Mouse (Mus musculus) kidney, postnatal 0 days (tissue): ENCODE measurements at regions not wholly inside any gene's neighbourhood (a gene's known extent, or its start where the extent isn't known, plus 50 kb on each side); places are given as distances from the start of the nearest gene placed in this dataset.

Experiments used
- ATAC-seq: fragments of 200-750 bp; cut with Nextera tagmentation; replicated peaks from 2 replicates; pipeline ENCODE4 v1.8.0; 2017; ENCODE audit warnings: low read depth, moderate number of reproducible peaks, moderate TSS enrichment, moderate library complexity; ENCODE audit not compliant: low FRiP score
- DNase-seq: peaks from one replicate; pipeline ENCODE4 v3.0.0-alpha.2; 2016; ENCODE audit warnings: low spot score
- H3K27ac ChIP-seq: fragments of 300-500 bp; sonication (generic); 2 replicates; pipeline ENCODE4 v1.5.1; 2014; ENCODE audit warnings: mild to moderate bottlenecking
- H3K27me3 ChIP-seq: fragments of 300-500 bp; sonication (generic); 2 replicates; pipeline ENCODE4 v1.6.1; 2014; ENCODE audit warnings: low read length, mixed read lengths; ENCODE audit not compliant: insufficient read depth
- H3K36me3 ChIP-seq: fragments of 300-500 bp; sonication (generic); 2 replicates; pipeline ENCODE4 v1.6.1; 2014; ENCODE audit warnings: low read length, mixed read lengths; ENCODE audit not compliant: insufficient read depth
- H3K4me1 ChIP-seq: fragments of 300-500 bp; sonication (generic); replicated peaks from 2 replicates; pipeline ENCODE4 v1.6.1; 2014; ENCODE audit warnings: antibody characterized with exemption, low read length, mixed read lengths; ENCODE audit not compliant: insufficient read depth
- H3K4me2 ChIP-seq: fragments of 300-500 bp; sonication (generic); 2 replicates; pipeline ENCODE4 v1.6.1; 2014; ENCODE audit warnings: mild to moderate bottlenecking, low read length, moderate library complexity, mixed read lengths
- H3K4me3 ChIP-seq: fragments of 300-500 bp; sonication (generic); replicated peaks from 2 replicates; pipeline ENCODE4 v1.5.1; 2014; ENCODE audit warnings: low read depth, low read length
- H3K9ac ChIP-seq: fragments of 300-500 bp; sonication (generic); 2 replicates; pipeline ENCODE4 v1.6.1; 2014; ENCODE audit warnings: low read depth, low read length
- H3K9me3 ChIP-seq: fragments of 300-500 bp; sonication (generic); replicated peaks from 2 replicates; pipeline ENCODE4 v1.6.1; 2016; ENCODE audit warnings: low read length, inconsistent platforms, mixed read lengths
- CTCF ChIP-seq: IDR thresholded peaks from 2 replicates; pipeline ENCODE4 v1.5.1; 2016; ENCODE audit warnings: antibody characterized with exemption, low read depth, mild to moderate bottlenecking, moderate library complexity
- WGBS: fragments of 180-500 bp; shearing (Covaris S2); extraction: QIAGEN DNeasy Blood & Tissue Kit; methylation state at CpG from one replicate; pipeline ENCODE4 v1.1.7; 2014; 5-methylcytosine and 5-hydroxymethylcytosine counted together

- 97% methylated on average over 2 of the region's 2 CpGs for WGBS
- no peak overlapping the region for H3K4me3 ChIP-seq
Observed at GRCm38 (mm10) chr13:107093683-107094082, 71.8 kb upstream of the Kif2a start.

GRCm38 (mm10) chr13:107088198-107088597 is 66.3 kb upstream of the Kif2a start:
- Histone ChIP-seq H3K36me3 (no peaks in the 10 kb centered on the region), H3K4me3 (no peak overlapping the region), H3K27ac (no peak overlapping the region), H3K9me3 (no peaks in the 10 kb centered on the region), H3K4me1 (no peaks in the 10 kb centered on the region), H3K9ac (no peak overlapping the region), H3K27me3 (no peaks in the 10 kb centered on the region), H3K4me2 (no peak overlapping the region)
- WGBS: 44% methylated on average over 1 of the region's 1 CpGs
- ATAC-seq: no peak
- no peak for DNase-seq
- TF ChIP-seq CTCF: no peak

More at GRCm38 (mm10) chr13:107093683-107094082, 71.8 kb upstream of the Kif2a start:
- no peak for TF ChIP-seq CTCF
- no peak overlapping the region for H3K9ac ChIP-seq
- no peaks in the 10 kb centered on the region for H3K4me1 ChIP-seq
- H3K4me2 ChIP-seq: no peak overlapping the region
- DNase-seq (no peak), ATAC-seq (no peak)
- no peak overlapping the region for H3K27ac ChIP-seq
- no peaks in the 10 kb centered on the region for H3K36me3 ChIP-seq
- H3K9me3 ChIP-seq: no peaks in the 10 kb centered on the region
- no peaks in the 10 kb centered on the region for H3K27me3 ChIP-seq

GRCm38 (mm10) chr13:107087355-107087754 is 65.4 kb upstream of the Kif2a start:
- H3K9ac ChIP-seq: no peak overlapping the region
- 58% methylated on average over 6 of the region's 6 CpGs for WGBS
- no peaks in the 10 kb centered on the region for H3K27me3 ChIP-seq
- H3K4me2 ChIP-seq: no peak overlapping the region
- H3K27ac ChIP-seq: no peak overlapping the region
- no peak for DNase-seq
- no peaks in the 10 kb centered on the region for H3K36me3 ChIP-seq
- H3K4me1 ChIP-seq: no peaks in the 10 kb centered on the region
- no peaks in the 10 kb centered on the region for H3K9me3 ChIP-seq
- no peak for TF ChIP-seq CTCF
- no peak for ATAC-seq
- H3K4me3 ChIP-seq: no peak overlapping the region

GRCm38 (mm10) chr13:107078085-107078484 is 56.2 kb upstream of the Kif2a start:
- Histone ChIP-seq H3K4me1 (no peaks in the 10 kb centered on the region), H3K9me3 (no peaks in the 10 kb centered on the region), H3K27ac (no peak overlapping the region), H3K27me3 (no peaks in the 10 kb centered on the region), H3K36me3 (no peaks in the 10 kb centered on the region), H3K4me2 (no peak overlapping the region), H3K4me3 (no peak overlapping the region), H3K9ac (no peak overlapping the region)
- ATAC-seq: no peak
- DNase-seq: no peak
- 52% methylated on average over 1 of the region's 1 CpGs for WGBS
- no peak for TF ChIP-seq CTCF

- no peaks in the 10 kb centered on the region for H3K27me3 ChIP-seq
- H3K4me2 ChIP-seq: no peak overlapping the region
- ATAC-seq: no peak
- DNase-seq: no peak
- no peaks in the 10 kb centered on the region for H3K9me3 ChIP-seq
- no peak overlapping the region for H3K27ac ChIP-seq
- no peaks in the 10 kb centered on the region for H3K4me1 ChIP-seq
- no peak for TF ChIP-seq CTCF
- 80% methylated on average over 4 of the region's 4 CpGs for WGBS
- no peak overlapping the region for H3K9ac ChIP-seq
- no peak overlapping the region for H3K4me3 ChIP-seq
- no peaks in the 10 kb centered on the region for H3K36me3 ChIP-seq
Observed at GRCm38 (mm10) chr13:107074917-107075316, 53.0 kb upstream of the Kif2a start.

GRCm38 (mm10) chr13:107073039-107073620 is 51.2 kb upstream of the Kif2a start:
- Histone ChIP-seq H3K9me3 (no peaks in the 10 kb centered on the region), H3K4me3 (peak overlapping the region; percentile 25), H3K4me2 (peak overlapping the region; percentile 53), H3K4me1 (no peaks in the 10 kb centered on the region), H3K9ac (peak overlapping the region; percentile 31; the same call in 1 of the 2 replicates), H3K27me3 (no peaks in the 10 kb centered on the region), H3K36me3 (no peaks in the 10 kb centered on the region), H3K27ac (no peak overlapping the region)
- DNase-seq (peak; percentile 38), ATAC-seq (no peak; the same call in 1 of the 2 replicates)
- 6% methylated on average over 14 of the region's 14 CpGs for WGBS
- TF ChIP-seq CTCF: no peak
